Mouse (Mus musculus) bone marrow macrophage, adult 2 months (primary cell): ENCODE results near the gene Dgkb.

ENCODE experiments used
- CTCF ChIP-seq: IDR thresholded peaks from 2 replicates; pipeline ENCODE4 v1.5.1; 2012; ENCODE audit warnings: low read depth, mild to moderate bottlenecking, low read length, moderate library complexity
- POLR2A ChIP-seq: IDR thresholded peaks from 2 replicates; pipeline ENCODE4 v1.6.1; 2012; ENCODE audit warnings: mild to moderate bottlenecking, low read depth, low read length, borderline replicate concordance

DNA sequence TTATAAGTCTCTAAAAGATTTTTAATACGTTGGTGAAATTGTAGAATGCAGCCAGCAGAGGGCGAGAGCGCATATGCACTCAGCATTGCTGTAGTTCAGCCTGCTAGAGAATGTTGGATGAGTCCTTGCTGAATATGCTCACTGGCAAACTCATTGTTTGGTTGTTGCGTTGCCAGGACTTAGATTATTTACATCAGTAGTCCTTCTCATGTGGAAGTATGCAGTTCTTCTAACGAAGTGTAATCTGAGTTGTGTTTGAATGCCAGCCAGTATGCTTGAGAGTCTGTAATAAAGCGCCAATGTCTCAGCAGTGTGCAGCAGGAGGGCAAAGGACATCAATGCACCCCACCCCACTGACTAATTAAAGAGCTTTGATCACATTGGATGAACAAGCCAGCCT is 525.1 kb downstream of the Dgkb start:
- TF ChIP-seq POLR2A (no peak), CTCF (peak; percentile 32; the same call in 1 of the 2 replicates)
